Mouse (Mus musculus): Measurements from ENCODE around the gene Tmem181a.
A peak's percentile ranks its signal among the peaks of the same experiment; 100 is the strongest.
"Not testable (repeated sequence)": the region's sequence is repeated elsewhere in the genome, so short reads cannot be mapped to it uniquely, and the experiment has no call there.

Gene Tmem181a

DNA sequence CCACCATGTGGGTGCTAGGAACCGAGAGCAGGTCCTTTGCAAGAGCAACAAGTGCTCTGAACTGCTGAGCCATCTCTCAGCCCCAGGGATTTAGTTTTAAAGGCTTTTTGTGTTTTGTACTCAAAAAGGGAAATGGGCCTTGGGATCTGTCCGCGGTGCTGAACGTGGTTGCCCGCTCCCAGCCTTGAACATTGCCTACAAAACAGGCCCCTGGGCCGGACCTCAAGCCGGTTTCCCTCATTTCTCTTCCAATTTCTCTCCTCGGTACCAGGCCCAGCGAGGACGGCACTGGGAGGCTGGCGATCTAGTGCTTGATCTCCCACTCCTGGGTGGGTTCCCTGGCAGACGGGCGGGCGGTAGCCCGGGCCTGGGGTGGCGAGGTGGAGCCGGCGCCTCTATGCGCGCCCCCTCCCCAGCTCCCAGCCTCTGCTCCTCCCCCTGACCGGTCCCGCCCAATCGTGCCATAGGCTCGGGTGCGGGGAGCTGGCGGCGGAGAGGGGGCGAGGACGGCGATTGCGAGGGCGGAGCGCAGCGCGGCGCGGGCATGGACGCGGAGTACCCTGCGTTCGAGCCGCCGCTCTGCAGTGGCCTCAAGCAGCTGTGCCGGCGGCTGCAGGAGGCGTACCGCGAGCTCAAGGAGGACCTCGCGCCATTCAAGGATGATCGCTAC lies at the start of gene Tmem181a:
Gene Tmem181a (plus strand): TSS at position 461 of the 670 bp plus-strand sequence.
- not testable (repeated sequence) for DNase-seq (ENCODE audit: low spot score in 2 of 2)

DNA sequence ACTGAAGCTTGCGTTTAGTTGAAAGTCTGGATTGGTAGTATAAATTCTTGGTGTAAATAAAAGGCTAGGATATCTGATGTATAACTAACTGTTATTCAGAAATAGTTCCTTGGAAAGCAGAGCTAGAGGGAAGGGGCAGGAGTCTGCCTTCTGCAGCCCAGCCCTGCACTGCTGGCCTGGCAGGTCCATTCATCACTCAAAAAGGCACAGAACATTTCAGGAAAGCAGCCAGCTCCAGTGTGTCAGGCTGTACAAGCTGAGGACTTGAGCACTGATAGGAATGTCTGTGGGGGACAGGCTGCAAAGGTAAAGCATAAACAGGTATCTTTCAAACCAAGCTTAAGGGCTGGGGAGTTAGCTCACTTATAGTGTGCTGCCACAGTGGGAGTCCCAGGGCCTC lies 44.9 kb upstream of the Tmem181a start:
- DNase-seq (ENCODE audit: low spot score in 2 of 2), result no peak

DNA sequence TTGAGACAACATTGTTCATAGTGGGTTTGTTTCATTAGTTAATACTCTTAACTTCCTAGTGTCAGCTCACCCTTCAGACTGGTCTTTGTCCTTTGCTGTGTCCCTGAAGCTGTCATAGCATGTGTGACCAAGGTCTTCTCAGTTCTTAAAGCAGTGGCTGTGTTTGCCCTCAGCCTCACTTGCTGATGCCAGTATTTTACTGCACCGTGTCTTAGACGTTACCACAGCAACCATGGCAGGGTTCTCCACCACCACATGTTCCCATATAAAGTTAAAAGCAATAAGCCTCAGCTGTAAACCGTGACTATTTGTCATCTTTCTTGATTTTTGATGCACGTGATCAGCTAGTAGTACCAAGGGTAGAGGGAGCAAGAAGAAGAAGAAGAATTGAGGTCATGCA lies 41.0 kb upstream of the Tmem181a start:
- DNase-seq (ENCODE audit: low spot score in 2 of 2), result no peak

DNA sequence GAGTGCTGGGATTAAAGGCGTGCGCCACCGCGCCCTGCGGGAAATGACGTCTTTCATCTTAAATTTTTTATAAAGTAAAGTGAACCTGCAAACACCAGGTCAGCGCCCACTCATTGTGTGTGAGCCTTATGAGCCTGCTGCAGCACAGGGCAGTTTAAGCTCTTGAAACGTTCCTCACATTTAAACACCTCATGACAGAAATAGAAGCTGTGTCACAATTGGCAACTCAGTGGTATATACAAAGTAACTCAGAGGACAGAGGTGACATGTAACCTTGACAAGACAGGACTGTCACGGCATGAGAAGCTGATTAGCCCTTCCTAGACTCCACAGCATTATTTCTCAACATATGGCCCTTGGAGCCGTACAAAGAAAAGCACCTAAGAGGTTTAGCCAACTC lies 40.1 kb upstream of the Tmem181a start:
- no peak for DNase-seq (ENCODE audit: low spot score in 2 of 2)

GRCm38 (mm10) chr17:6232633-6233032 lies 24.0 kb upstream of the Tmem181a start:
- not testable (repeated sequence) for DNase-seq (ENCODE audit: low spot score in 2 of 2)

GRCm38 (mm10) chr17:6251298-6251697 lies 5.4 kb upstream of the Tmem181a start:
- not testable (repeated sequence) for DNase-seq (ENCODE audit: low spot score in 2 of 2)

DNA sequence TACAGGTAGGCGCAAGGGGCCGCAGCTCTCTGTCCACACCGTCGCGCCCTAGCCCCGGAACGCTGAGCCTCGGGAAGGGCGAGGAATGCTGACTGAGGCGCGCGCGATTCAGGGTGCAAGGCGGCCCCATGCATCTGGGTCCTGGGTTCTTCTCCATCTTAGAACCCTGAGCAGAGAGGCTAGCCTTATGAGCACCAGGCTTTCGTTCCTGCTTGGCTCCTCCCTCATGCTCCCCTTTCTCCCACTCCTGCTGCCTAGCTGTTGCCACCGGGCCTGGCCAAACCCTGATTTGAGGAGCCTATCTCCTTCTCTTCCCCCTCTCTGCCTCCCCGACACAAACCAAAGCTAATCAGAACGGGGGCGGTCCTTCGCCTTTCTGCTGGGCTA lies 403 bp downstream of the Tmem181a start:
- DNase-seq (ENCODE audit: low spot score in 2 of 2), result not testable (repeated sequence)

DNA sequence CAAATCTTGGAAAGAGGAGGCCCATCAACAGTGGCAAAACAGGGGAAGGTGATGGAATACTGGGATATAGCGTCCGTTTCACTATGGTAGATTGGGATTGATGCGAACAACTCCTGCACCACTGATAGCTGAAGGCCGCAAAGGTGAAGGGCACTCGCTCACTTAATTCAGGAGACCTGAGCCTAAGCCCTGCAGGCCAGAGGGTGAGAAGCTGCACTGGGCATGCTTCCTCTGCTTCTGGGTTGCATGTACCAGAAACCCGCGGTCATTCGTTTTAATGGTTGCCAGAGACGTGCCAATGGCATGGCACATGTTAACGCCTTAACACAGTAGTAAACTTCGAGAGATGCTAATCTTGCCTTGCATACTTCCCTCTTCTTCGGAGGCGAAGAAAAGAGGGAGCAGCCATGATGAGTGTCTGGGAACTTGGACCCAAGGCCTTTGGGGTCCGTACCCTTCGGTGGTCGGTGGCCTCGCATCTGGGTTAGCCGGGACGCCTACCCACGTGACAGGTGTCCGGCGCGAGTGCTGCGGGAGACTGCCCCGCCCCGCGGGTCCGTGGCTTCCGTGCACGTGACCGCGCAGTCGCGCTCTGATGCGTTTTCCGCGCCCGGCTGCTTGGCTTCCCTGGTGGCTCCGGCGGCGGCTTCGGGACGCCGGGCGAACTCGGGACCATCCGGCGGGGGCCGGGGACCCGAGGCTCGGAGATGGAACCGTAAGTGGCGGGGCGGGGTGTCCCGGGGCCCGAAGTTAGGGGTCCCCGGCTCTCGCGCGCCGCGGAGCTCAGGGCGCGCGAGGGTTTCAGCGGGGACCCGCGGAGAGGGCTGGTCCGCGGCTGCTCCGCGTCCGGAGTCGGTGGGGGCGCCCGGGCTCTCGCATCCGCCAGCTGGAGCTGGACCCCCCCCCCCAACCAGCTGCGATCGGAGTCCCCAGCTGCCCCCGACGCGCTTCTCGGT lies 13.5 kb downstream of the Tmem181a start:
- DNase-seq (ENCODE audit: low spot score in 2 of 2), result not testable (repeated sequence)

DNA sequence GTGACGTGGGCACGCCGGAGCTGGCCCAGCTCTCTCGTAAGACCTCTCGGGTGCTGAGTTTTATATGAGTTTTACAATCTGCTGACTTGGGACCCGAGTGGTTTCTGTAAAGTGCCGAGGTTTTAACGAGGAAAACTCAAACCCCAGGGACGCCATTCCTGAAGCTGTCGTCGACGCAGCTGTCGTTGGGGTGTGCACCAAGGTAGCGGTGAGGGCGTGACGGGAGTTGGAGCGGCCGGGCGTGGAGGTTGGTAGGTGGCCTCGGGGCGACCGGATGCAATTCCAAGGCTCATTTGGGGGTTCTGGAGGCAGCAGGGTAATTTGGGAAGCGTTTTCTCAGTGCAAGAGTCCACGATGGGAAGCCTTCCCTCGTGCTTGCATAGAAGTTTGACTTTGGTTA lies 14.2 kb downstream of the Tmem181a start:
- not testable (repeated sequence) for DNase-seq (ENCODE audit: low spot score in 2 of 2)

GRCm38 (mm10) chr17:6271970-6272369 lies 15.3 kb downstream of the Tmem181a start:
- DNase-seq (ENCODE audit: low spot score in 2 of 2), result not testable (repeated sequence)

GRCm38 (mm10) chr17:6274693-6275092 lies 18.0 kb downstream of the Tmem181a start:
- DNase-seq (ENCODE audit: low spot score in 2 of 2), result not testable (repeated sequence)

DNA sequence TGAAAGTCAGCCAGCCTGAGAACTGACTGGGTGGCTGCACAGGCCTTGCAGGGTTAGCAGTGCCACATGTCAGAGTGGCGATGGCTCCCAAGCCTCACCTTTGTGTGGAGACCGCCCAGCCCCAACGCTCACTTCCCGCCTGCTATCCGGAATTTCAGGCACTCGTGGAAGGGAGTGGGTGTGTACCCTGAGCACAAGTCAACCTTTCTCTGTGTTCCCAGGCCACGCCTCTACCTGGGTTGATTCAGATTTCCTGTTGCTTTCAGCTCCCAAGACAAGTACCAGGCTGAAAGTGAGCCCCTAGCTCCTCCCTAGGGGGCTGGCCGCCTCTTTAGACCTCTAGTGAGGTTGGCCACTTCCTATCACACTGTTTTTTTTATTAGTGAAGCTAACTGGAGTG lies 22.5 kb downstream of the Tmem181a start:
- peak; percentile 46 to 52 for DNase-seq (ENCODE audit: low spot score in 2 of 2)

DNA sequence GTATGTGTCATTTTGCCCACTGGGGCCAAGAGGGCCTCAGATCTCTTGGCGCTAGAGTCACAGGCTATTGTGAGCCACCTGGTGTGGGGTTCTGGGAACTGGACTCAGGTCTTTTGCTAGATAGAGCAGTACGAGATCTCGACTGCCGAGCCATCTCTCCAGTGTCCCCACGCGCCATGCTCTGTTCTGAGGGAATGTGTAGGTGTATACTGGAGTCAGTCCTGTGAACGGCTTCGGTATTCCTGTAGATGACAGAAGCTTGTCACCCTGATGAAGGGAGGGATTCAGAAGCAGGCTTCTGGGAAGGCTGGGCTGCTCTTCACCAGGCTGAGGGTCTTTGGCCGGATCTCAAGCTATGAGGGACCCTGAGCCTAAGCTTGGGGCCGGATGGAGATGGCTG lies 23.1 kb downstream of the Tmem181a start:
- not testable (repeated sequence) for DNase-seq (ENCODE audit: low spot score in 2 of 2)

- not testable (repeated sequence) for DNase-seq (ENCODE audit: low spot score in 2 of 2)
Measured at GRCm38 (mm10) chr17:6280513-6280912, 23.9 kb downstream of the Tmem181a start.

DNA sequence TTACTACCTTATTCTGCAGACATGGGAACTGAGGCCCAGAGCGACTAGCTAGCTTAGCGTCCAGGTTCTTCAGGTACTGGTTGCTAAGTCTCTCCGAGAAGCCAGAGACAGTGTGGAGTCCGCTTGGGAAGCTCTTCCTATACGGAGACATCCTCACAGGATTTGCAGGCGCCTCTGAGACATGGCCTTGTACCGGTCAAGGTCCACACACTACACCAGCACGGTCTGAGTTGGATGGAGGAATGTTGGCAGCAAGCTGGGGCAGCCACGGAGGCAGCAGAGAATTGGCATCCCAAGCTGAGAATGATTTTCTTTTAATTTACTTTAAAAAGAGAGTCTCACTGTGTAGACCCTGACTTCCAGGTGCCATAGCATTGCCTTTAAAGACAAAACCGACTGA lies 26.5 kb downstream of the Tmem181a start:
- not testable (repeated sequence) for DNase-seq (ENCODE audit: low spot score in 2 of 2)

GRCm38 (mm10) chr17:6286169-6286568 lies 29.5 kb downstream of the Tmem181a start:
- DNase-seq (ENCODE audit: low spot score in 2 of 2), result not testable (repeated sequence)

DNA sequence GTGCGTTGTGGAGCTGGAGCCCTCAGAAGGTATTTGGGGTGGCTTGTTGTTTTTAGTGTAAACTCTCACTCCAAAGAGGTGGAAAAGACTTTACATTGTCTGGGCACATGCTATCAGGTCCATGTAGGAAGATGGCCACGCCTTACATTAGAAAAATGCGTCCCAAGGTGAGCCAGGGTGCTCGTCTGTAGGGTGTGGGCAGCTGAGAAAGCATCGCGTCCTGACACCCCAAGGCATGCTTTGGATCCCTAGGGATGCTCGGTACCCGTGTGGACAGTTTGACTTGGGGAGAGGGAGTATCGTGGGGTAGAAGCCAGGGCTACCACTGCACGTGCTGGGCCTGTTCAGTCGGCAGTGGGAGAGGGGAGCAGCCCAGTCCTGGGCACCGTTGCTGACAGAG lies 32.4 kb downstream of the Tmem181a start:
- DNase-seq (ENCODE audit: low spot score in 2 of 2), result not testable (repeated sequence)

- DNase-seq (ENCODE audit: low spot score in 2 of 2), result not testable (repeated sequence)
Measured at GRCm38 (mm10) chr17:6293882-6294281, 37.2 kb downstream of the Tmem181a start.

DNA sequence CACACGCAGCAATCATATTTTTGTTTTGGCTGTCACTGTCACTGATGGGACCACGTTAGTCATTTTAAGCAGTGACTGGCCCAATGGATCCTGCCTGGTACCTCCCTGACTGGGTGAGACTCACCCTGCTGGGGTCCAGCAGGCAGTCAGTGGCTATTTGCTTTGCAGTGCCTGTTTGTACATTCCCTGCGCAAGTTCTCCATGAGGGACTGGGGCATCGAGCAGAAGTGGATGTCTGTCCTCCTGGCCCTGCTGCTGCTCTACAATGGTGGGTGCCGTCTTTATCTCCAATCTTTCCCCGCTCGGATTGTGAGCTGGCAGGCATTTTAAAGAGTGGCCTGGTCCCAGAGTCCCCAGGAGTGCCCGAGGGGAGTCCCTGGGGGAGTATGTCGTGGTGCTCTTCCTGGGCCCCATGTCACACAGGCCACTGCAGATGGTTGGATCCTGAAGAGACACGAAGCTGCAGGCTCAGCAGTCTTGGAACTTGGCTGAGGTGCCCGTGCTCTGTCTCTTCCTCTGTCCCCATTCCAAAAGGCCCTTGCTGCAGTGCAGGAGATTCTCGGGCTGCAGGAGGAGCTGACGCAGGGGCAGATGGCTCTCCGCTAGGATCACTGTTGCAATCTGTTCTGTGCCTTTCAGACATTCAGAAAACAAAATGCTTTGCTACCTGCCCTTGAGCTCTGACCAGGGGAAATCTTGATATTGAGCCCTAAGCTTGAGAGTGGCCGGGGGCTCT lies 40.6 kb downstream of the Tmem181a start:
- DNase-seq (ENCODE audit: low spot score in 2 of 2), result not testable (repeated sequence)

- not testable (repeated sequence) for DNase-seq (ENCODE audit: low spot score in 2 of 2)
Measured at GRCm38 (mm10) chr17:6300190-6300863, 43.7 kb downstream of the Tmem181a start.

GRCm38 (mm10) chr17:6304891-6305290 lies 48.2 kb downstream of the Tmem181a start:
- DNase-seq (ENCODE audit: low spot score in 2 of 2), result not testable (repeated sequence)

Data from urinary bladder, postnatal 36 days (tissue).